Mouse (Mus musculus) hindbrain, embryonic 16.5 days (tissue): Measurements from ENCODE around the gene Ptgr1. TPM values are rescaled to one million over a fixed set of nuclear protein-coding genes. Genes with fewer than 3 reads are reported as not detected.

Source experiments
- ATAC-seq: fragments of 200-750 bp; cut with Nextera tagmentation; 2 replicates; pipeline ENCODE4 v1.8.0; 2017; ENCODE audit warnings: moderate TSS enrichment, moderate library complexity
- H3K27ac ChIP-seq: fragments of 300-500 bp; sonication (generic); 2 replicates; pipeline ENCODE4 v1.5.1; 2014; ENCODE audit warnings: low read depth, mild to moderate bottlenecking, control low read depth, low read length, moderate library complexity
- H3K27me3 ChIP-seq: fragments of 300-500 bp; sonication (generic); replicated peaks from 2 replicates; pipeline ENCODE4 v1.6.1; 2014; ENCODE audit warnings: low read length; ENCODE audit not compliant: control insufficient read depth, insufficient read depth
- H3K36me3 ChIP-seq: fragments of 300-500 bp; sonication (generic); 2 replicates; pipeline ENCODE4 v1.6.1; 2014; ENCODE audit warnings: mild to moderate bottlenecking, low read length, moderate library complexity, mixed read lengths; ENCODE audit not compliant: control insufficient read depth, insufficient read depth
- H3K4me1 ChIP-seq: fragments of 300-500 bp; sonication (generic); 2 replicates; pipeline ENCODE4 v1.6.1; 2014; ENCODE audit warnings: low read depth, low read length; ENCODE audit not compliant: control insufficient read depth, insufficient read depth
- H3K4me2 ChIP-seq: fragments of 300-500 bp; sonication (generic); 2 replicates; pipeline ENCODE4 v1.6.1; 2014; ENCODE audit warnings: mild to moderate bottlenecking, low read length, control low read depth, moderate library complexity
- H3K4me3 ChIP-seq: fragments of 300-500 bp; sonication (generic); 2 replicates; pipeline ENCODE4 v1.5.1; 2014; ENCODE audit warnings: mild to moderate bottlenecking, low read length, control low read depth, moderate library complexity
- H3K9ac ChIP-seq: fragments of 300-500 bp; sonication (generic); 2 replicates; pipeline ENCODE4 v1.6.1; 2014; ENCODE audit warnings: low read depth, mild to moderate bottlenecking, control low read depth, low read length, moderate library complexity
- H3K9me3 ChIP-seq: fragments of 300-500 bp; sonication (generic); 2 replicates; pipeline ENCODE4 v1.6.1; 2014; ENCODE audit warnings: mild to moderate bottlenecking, low read length, moderate library complexity; ENCODE audit not compliant: control insufficient read depth
- whole genome bisulfite sequencing: fragments of 180-500 bp; shearing (Covaris S2); extraction: QIAGEN DNeasy Blood & Tissue Kit; methylation state at CpG from one replicate; pipeline ENCODE4 v1.1.7; 2014; 5-methylcytosine and 5-hydroxymethylcytosine counted together
- polyA plus RNA-seq: library from polyadenylated mRNA; unstranded; fragments of >200 nt; fragmentation: Nextera tagmentation; extraction: Ambion mirVana; gene quantifications from 2 replicates; pipeline ENCODE4 v1.2.1, GENCODE M21; 2015

The Ptgr1 gene
- polyA plus RNA-seq, 1 experiment from 2014 or later, result 5.6 TPM

- ATAC-seq, result peak; percentile 94
- Histone ChIP-seq H3K4me3 (peak within 1 kb of the TSS; percentile 76), H3K27me3 (no peaks in the 10 kb centered on the region), H3K9me3 (no peaks in the 10 kb centered on the region), H3K36me3 (no peaks in the 10 kb centered on the region), H3K9ac (peak within 1 kb of the TSS; percentile 84), H3K4me2 (peak within 1 kb of the TSS; percentile 59), H3K27ac (peak within 1 kb of the TSS; percentile 80), H3K4me1 (peaks cover 13% of the 10 kb centered on the region)
- under 1% methylated on average over 48 of the region's 50 CpGs for WGBS
These were observed 43.3 kb downstream of the Ptgr1 start, which contains the start of gene Zkscan16 for GRCm38 (mm10) chr4:58943420-58944205. TSS of gene Zkscan16 (plus strand) at chr4:58943628.

- Histone ChIP-seq H3K27ac (peak overlapping the region; percentile 80; the same call in 1 of the 2 replicates), H3K4me2 (peak overlapping the region; percentile 59), H3K4me3 (peak overlapping the region; percentile 76), H3K9me3 (no peaks in the 10 kb centered on the region), H3K27me3 (no peaks in the 10 kb centered on the region), H3K4me1 (peaks cover 13% of the 10 kb centered on the region), H3K36me3 (no peaks in the 10 kb centered on the region), H3K9ac (peak overlapping the region; percentile 84)
- 73% methylated on average over 4 of the region's 4 CpGs for WGBS
- ATAC-seq, result peak; percentile 32
These were observed 44.0 kb downstream of the Ptgr1 start for GRCm38 (mm10) chr4:58942942-58943341.

- peaks cover 13% of the 10 kb centered on the region for H3K4me1 ChIP-seq
- ATAC-seq, result no peak
- H3K27ac ChIP-seq, result no peak overlapping the region
- H3K27me3 ChIP-seq, result no peaks in the 10 kb centered on the region
- no peak overlapping the region for H3K9ac ChIP-seq
- H3K4me3 ChIP-seq, result no peak overlapping the region
- no peaks in the 10 kb centered on the region for H3K36me3 ChIP-seq
- no peaks in the 10 kb centered on the region for H3K9me3 ChIP-seq
- no peak overlapping the region for H3K4me2 ChIP-seq
These were observed 45.3 kb downstream of the Ptgr1 start for GRCm38 (mm10) chr4:58941638-58942037.

GRCm38 (mm10) chr4:58935846-58936245, 51.1 kb downstream of the Ptgr1 start:
- whole genome bisulfite sequencing, result 44% methylated on average over 3 of the region's 3 CpGs
- Histone ChIP-seq H3K4me3 (no peak overlapping the region), H3K4me1 (peaks cover 7% of the 10 kb centered on the region), H3K4me2 (no peak overlapping the region), H3K36me3 (no peaks in the 10 kb centered on the region), H3K9ac (no peak overlapping the region), H3K9me3 (no peaks in the 10 kb centered on the region), H3K27me3 (no peaks in the 10 kb centered on the region), H3K27ac (no peak overlapping the region)
- ATAC-seq, result no peak

- H3K4me1 ChIP-seq, result peaks cover 7% of the 10 kb centered on the region
- no peaks in the 10 kb centered on the region for H3K9me3 ChIP-seq
- peak; percentile 94 for ATAC-seq
- no peak overlapping the region for H3K4me3 ChIP-seq
- H3K27ac ChIP-seq, result no peak overlapping the region
- H3K9ac ChIP-seq, result no peak overlapping the region
- H3K27me3 ChIP-seq, result no peaks in the 10 kb centered on the region
- no peaks in the 10 kb centered on the region for H3K36me3 ChIP-seq
- H3K4me2 ChIP-seq, result no peak overlapping the region
- 40% methylated on average over 15 of the region's 15 CpGs for WGBS
These were observed 52.0 kb downstream of the Ptgr1 start for GRCm38 (mm10) chr4:58934746-58935476.

GRCm38 (mm10) chr4:58934308-58934707, 52.6 kb downstream of the Ptgr1 start:
- Histone ChIP-seq H3K4me1 (peaks cover 7% of the 10 kb centered on the region), H3K4me3 (no peak overlapping the region), H3K9ac (no peak overlapping the region), H3K4me2 (no peak overlapping the region), H3K27ac (no peak overlapping the region), H3K36me3 (no peaks in the 10 kb centered on the region), H3K9me3 (no peaks in the 10 kb centered on the region), H3K27me3 (no peaks in the 10 kb centered on the region)
- ATAC-seq, result no peak
- 80% methylated on average over 4 of the region's 4 CpGs for WGBS

- H3K27ac ChIP-seq, result no peak overlapping the region
- H3K9me3 ChIP-seq, result no peaks in the 10 kb centered on the region
- no peaks in the 10 kb centered on the region for H3K27me3 ChIP-seq
- no peak overlapping the region for H3K4me3 ChIP-seq
- WGBS, result 84% methylated on average over 6 of the region's 6 CpGs
- ATAC-seq, result no peak
- H3K9ac ChIP-seq, result no peak overlapping the region
- H3K4me2 ChIP-seq, result no peak overlapping the region
- H3K4me1 ChIP-seq, result peaks cover 7% of the 10 kb centered on the region
- no peaks in the 10 kb centered on the region for H3K36me3 ChIP-seq
These were observed 54.4 kb downstream of the Ptgr1 start for GRCm38 (mm10) chr4:58932541-58932940.

GRCm38 (mm10) chr4:58927661-58928060, 59.3 kb downstream of the Ptgr1 start:
- WGBS, result 65% methylated on average over 3 of the region's 3 CpGs

GRCm38 (mm10) chr4:58926120-58926519, 60.8 kb downstream of the Ptgr1 start:
- Histone ChIP-seq H3K9ac (no peak overlapping the region), H3K4me2 (no peak overlapping the region), H3K27ac (no peak overlapping the region), H3K4me1 (no peaks in the 10 kb centered on the region), H3K4me3 (no peak overlapping the region), H3K27me3 (no peaks in the 10 kb centered on the region), H3K36me3 (no peaks in the 10 kb centered on the region), H3K9me3 (peaks cover 11% of the 10 kb centered on the region)
- ATAC-seq, result no peak
- WGBS, result 28% methylated on average over 2 of the region's 2 CpGs

More at GRCm38 (mm10) chr4:58927661-58928060, 59.3 kb downstream of the Ptgr1 start:
- Histone ChIP-seq H3K9me3 (peaks cover 11% of the 10 kb centered on the region), H3K9ac (no peak overlapping the region), H3K4me2 (no peak overlapping the region), H3K36me3 (no peaks in the 10 kb centered on the region), H3K4me1 (no peaks in the 10 kb centered on the region), H3K4me3 (no peak overlapping the region), H3K27ac (no peak overlapping the region), H3K27me3 (no peaks in the 10 kb centered on the region)
- no peak for ATAC-seq
